Mouse (Mus musculus) lung, postnatal 0 days (tissue): ENCODE results near the gene Larp4. TPM values are rescaled to one million over a fixed set of nuclear protein-coding genes. Genes with fewer than 3 reads are reported as not detected.

Experiments used
- ATAC-seq: fragments of 200-750 bp; cut with Nextera tagmentation; 2 replicates; pipeline ENCODE4 v1.8.0; 2017; ENCODE audit warnings: moderate library complexity
- DNase-seq: peaks from one replicate; pipeline ENCODE4 v3.0.0-alpha.2; 2016; ENCODE audit warnings: low spot score
- H3K27ac ChIP-seq: fragments of 300-500 bp; sonication (generic); 2 replicates; pipeline ENCODE4 v1.5.1; 2014; ENCODE audit warnings: antibody characterized with exemption, mild to moderate bottlenecking, low read length, mixed read lengths
- H3K27me3 ChIP-seq: fragments of 300-500 bp; sonication (generic); replicated peaks from 2 replicates; pipeline ENCODE4 v1.6.1; 2014; ENCODE audit warnings: low read length, mixed read lengths; ENCODE audit not compliant: insufficient read depth
- H3K36me3 ChIP-seq: fragments of 300-500 bp; sonication (generic); 2 replicates; pipeline ENCODE4 v1.6.1; 2014; ENCODE audit warnings: low read length, mixed read lengths; ENCODE audit not compliant: insufficient read depth
- H3K4me1 ChIP-seq: fragments of 300-500 bp; sonication (generic); 2 replicates; pipeline ENCODE4 v1.6.1; 2014; ENCODE audit warnings: antibody characterized with exemption, low read depth, low read length, mixed read lengths; ENCODE audit not compliant: insufficient read depth
- H3K4me2 ChIP-seq: fragments of 300-500 bp; sonication (generic); replicated peaks from 2 replicates; pipeline ENCODE4 v1.6.1; 2014; ENCODE audit warnings: low read depth, mild to moderate bottlenecking, low read length, moderate library complexity, mixed read lengths
- H3K4me3 ChIP-seq: fragments of 300-500 bp; sonication (generic); 2 replicates; pipeline ENCODE4 v1.5.1; 2014; ENCODE audit warnings: low read depth, low read length
- H3K9ac ChIP-seq: fragments of 300-500 bp; sonication (generic); replicated peaks from 2 replicates; pipeline ENCODE4 v1.6.1; 2014; ENCODE audit warnings: low read depth, mild to moderate bottlenecking
- H3K9me3 ChIP-seq: fragments of 300-500 bp; sonication (generic); 2 replicates; pipeline ENCODE4 v1.6.1; 2016; ENCODE audit warnings: low read length, mixed read lengths
- CTCF ChIP-seq: IDR thresholded peaks from 2 replicates; pipeline ENCODE4 v1.5.1; 2016; ENCODE audit warnings: antibody characterized with exemption, mild to moderate bottlenecking
- EP300 ChIP-seq: IDR thresholded peaks from 2 replicates; pipeline ENCODE4 v1.6.1; 2016; ENCODE audit warnings: antibody characterized with exemption, mild to moderate bottlenecking, control low read depth
- WGBS: fragments of 180-500 bp; shearing (Covaris S2); extraction: QIAGEN DNeasy Blood & Tissue Kit; methylation state at CpG from one replicate; pipeline ENCODE4 v1.1.7; 2014; 5-methylcytosine and 5-hydroxymethylcytosine counted together
- polyA plus RNA-seq: library from polyadenylated mRNA; unstranded; fragments of >200 nt; fragmentation: Nextera tagmentation; extraction: Ambion mirVana; gene quantifications from 2 replicates; pipeline ENCODE4 v1.2.1, GENCODE M21; 2015

The Larp4 gene
- polyA plus RNA-seq, 1 experiment from 2014 or later: 20.4 TPM

GRCm38 (mm10) chr15:99999390-99999789 lies 29.5 kb downstream of the Larp4 start:
- ATAC-seq: no peak
- Histone ChIP-seq H3K9me3 (no peaks in the 10 kb centered on the region), H3K4me1 (no peaks in the 10 kb centered on the region), H3K4me2 (no peak overlapping the region), H3K36me3 (peaks cover 31% of the 10 kb centered on the region; the same call in 1 of the 2 replicates), H3K9ac (no peak overlapping the region), H3K4me3 (no peak overlapping the region), H3K27me3 (no peaks in the 10 kb centered on the region), H3K27ac (no peak overlapping the region)
- DNase-seq: no peak
- WGBS: 88% methylated on average over 1 of the region's 1 CpGs
- TF ChIP-seq CTCF: no peak
- TF ChIP-seq EP300: no peak

DNA sequence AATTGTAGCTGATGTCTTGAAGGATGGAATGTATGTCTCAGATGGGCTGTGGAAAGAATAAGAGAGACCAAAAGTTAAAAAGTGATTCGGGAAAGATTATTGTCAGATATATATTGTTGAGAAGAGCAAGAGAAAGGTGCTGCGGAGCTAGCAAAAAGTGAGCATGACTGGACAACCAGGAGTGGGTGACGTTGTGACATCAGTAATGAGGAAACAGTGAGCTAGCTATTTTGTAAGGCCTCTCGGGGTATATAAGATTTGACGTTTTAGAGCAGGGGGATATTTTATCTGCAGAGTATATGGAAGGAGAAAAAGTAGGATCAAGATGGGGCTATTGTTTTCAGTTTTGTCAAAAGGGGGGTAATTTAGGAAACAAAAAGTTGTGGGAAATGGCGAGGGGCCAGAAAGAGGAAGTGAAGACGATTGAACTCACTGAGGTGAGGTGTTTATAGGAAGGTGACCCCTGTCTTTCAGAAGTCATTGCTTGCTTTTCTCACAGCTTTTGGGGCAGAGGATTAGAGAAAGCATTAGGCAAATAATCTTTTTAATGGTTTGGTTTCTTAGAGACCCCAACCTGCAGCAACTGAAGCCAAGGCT lies 34.9 kb downstream of the Larp4 start:
- whole genome bisulfite sequencing: 80% methylated on average over 7 of the region's 7 CpGs
- ATAC-seq (no peak), DNase-seq (no peak)
- H3K27me3 ChIP-seq: no peaks in the 10 kb centered on the region
- no peak overlapping the region for H3K9ac ChIP-seq
- peaks cover 31% of the 10 kb centered on the region; the same call in 1 of the 2 replicates for H3K36me3 ChIP-seq
- no peaks in the 10 kb centered on the region for H3K9me3 ChIP-seq
- H3K27ac ChIP-seq: no peak overlapping the region
- TF ChIP-seq CTCF (no peak), EP300 (no peak)
- H3K4me2 ChIP-seq: no peak overlapping the region
- H3K4me3 ChIP-seq: no peak overlapping the region
- H3K4me1 ChIP-seq: no peaks in the 10 kb centered on the region

- Histone ChIP-seq H3K27me3 (no peaks in the 10 kb centered on the region), H3K4me1 (no peaks in the 10 kb centered on the region), H3K4me3 (no peak overlapping the region), H3K4me2 (no peak overlapping the region), H3K36me3 (peaks cover 37% of the 10 kb centered on the region; the same call in 1 of the 2 replicates), H3K27ac (no peak overlapping the region), H3K9me3 (no peaks in the 10 kb centered on the region), H3K9ac (no peak overlapping the region)
- no peak for TF ChIP-seq CTCF
- no peak for ATAC-seq
- no peak for DNase-seq
These were observed 36.3 kb downstream of the Larp4 start for GRCm38 (mm10) chr15:100006180-100006579.

DNA sequence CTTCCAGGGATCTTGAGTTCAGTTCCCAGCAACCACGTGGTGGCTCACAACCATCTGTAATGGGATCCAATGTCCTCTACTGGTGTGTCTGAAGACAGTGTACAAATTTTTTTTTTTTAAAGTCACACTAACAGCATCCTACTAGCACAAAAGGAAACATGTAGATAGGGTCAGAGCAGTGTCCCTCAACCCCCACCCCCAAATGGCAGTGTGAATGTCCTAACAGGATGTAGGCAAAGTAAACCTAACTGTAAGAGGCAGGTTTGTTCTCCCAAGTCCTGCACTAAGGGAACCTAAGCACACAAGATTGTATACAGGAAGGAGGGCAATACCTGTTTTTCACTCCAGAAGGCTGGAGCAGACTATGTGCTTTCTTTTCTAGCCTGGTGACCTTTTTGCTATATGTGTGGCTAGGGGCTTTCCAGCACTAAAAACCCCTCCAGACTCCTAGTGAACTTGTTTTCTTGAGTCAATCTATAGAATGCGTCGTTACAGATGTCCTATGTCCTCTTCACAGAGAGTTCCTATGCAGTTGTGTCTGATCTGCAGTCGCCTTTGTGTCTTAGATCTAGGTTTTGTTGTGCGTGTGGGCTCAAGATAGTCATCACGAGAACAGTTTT lies 48.5 kb downstream of the Larp4 start:
- Histone ChIP-seq H3K27me3 (no peaks in the 10 kb centered on the region), H3K4me1 (no peaks in the 10 kb centered on the region), H3K4me2 (no peak overlapping the region), H3K9ac (no peak overlapping the region), H3K27ac (no peak overlapping the region), H3K9me3 (no peaks in the 10 kb centered on the region), H3K4me3 (no peak overlapping the region), H3K36me3 (peaks cover 4% of the 10 kb centered on the region; the same call in 1 of the 2 replicates)
- ATAC-seq: no peak
- TF ChIP-seq CTCF (no peak), EP300 (no peak)
- no peak for DNase-seq
- 73% methylated on average over 6 of the region's 6 CpGs for WGBS

DNA sequence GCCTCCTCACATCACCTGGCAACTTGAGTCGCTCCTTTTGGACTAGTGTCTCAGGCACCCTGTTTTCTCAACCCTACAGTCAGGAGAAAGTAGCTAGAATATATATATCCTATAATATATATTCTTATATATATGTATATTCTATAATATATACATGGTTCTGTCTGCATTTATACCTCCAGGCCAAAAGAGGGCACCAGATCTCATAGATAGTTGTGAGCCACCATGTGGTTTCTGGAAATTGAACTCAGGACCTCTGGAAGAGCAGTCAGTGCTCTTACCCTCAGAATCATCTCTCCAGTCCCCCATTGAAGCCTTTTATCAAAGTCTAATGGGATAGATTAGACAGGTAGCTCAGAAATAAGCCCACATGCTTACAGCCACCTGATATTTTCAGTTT lies 51.3 kb downstream of the Larp4 start:
- Histone ChIP-seq H3K4me3 (no peak overlapping the region), H3K27me3 (no peaks in the 10 kb centered on the region), H3K27ac (no peak overlapping the region), H3K9me3 (no peaks in the 10 kb centered on the region), H3K9ac (no peak overlapping the region), H3K36me3 (peaks cover 4% of the 10 kb centered on the region; the same call in 1 of the 2 replicates), H3K4me1 (no peaks in the 10 kb centered on the region), H3K4me2 (no peak overlapping the region)
- DNase-seq (no peak), ATAC-seq (no peak)
- WGBS: 87% methylated on average over 1 of the region's 1 CpGs
- no peak for TF ChIP-seq CTCF
- no peak for TF ChIP-seq EP300

DNA sequence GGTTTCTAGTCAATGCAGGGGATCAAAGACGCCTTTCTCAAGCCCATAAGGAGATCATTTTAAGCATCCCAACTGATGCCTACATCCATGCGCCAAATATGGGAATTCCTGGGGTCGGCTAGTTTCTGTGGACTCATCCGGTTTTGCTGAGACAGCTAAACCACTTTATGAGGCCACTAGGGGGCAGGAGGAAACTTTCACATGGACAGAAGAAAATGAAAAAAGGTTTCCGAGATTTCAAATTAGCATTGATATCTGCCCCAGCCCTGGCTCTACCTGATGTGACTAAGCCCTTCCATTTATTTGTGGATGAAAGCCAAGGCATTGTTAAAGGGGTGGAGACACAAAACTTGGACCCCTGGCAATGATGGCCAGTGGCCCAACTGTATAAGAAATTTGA lies 53.1 kb downstream of the Larp4 start:
- no peaks in the 10 kb centered on the region for H3K27me3 ChIP-seq
- DNase-seq: peak; percentile 79
- H3K9me3 ChIP-seq: no peaks in the 10 kb centered on the region
- no peak for TF ChIP-seq EP300
- TF ChIP-seq CTCF: peak; percentile 77
- H3K9ac ChIP-seq: no peak overlapping the region
- no peak overlapping the region for H3K27ac ChIP-seq
- no peaks in the 10 kb centered on the region for H3K4me1 ChIP-seq
- 9% methylated on average over 5 of the region's 5 CpGs for WGBS
- H3K4me3 ChIP-seq: no peak overlapping the region
- H3K4me2 ChIP-seq: no peak overlapping the region
- H3K36me3 ChIP-seq: no peaks in the 10 kb centered on the region
- peak; percentile 38; the same call in 1 of the 2 replicates for ATAC-seq
